Mouse (Mus musculus) layer of hippocampus, adult 8-10 months (tissue): ENCODE measurements around the gene Obsl1. TPM values are rescaled to one million over a fixed set of nuclear protein-coding genes. Genes with fewer than 3 reads are reported as not detected.

Experiments used
- DNase-seq, 2 experiments: peaks; one replicate each; pipeline ENCODE4 v3.0.0; 2022; ENCODE audit warnings: low spot score in 2 of 2
- total RNA-seq, 4 experiments: library from RNA; stranded (reverse); gene quantifications; 2 replicates each; pipeline ENCODE4 v1.2.4; 2022

Obsl1 gene
- total RNA-seq, 4 experiments from 2014 or later, result 20.8 to 25.7 (median 23.1) TPM

DNA sequence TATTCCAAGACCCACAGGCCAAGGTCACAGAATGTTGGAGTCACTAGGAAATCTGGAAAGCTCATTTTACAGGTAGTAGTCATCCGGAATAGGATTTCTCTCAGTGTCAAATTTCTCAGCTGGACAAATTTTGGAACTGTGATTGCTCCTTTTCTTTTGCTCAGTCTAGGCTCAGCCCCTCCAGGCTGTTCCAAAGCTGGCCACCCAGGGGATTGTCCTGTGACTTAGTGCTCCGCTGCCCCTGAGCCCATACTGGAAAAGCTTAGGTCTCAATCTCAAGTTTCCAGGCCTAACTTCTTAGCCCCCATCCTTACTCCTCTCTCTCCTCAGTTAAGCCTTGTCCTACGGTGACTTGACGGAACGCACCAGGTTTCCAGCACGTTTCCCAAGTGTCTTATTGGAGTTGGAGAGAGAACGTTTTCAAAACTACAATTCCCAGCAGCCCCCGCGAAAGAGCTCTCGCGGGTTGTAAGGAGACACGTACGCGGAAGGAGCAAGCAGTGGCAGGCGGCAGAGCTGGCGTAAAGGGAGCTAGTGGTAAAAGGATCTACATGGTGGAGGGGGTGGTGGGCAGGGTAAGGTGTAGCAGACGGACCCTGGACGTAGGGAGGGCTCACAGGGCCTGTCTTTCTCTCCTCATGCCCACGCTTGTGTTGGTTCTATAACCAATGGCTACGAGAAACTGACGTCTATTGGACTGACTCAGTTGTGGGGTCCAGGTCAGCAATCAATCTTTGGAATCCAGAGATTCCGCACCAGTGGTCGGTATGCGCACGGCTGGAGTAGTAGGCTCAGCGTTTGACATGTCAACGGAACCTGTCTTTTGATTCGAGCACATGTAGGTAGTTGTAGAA, 70.5 kb downstream of the Obsl1 start, which contains the start of gene Gmppa:
Gene Gmppa, plus strand, starts transcription at position 456 of the 854 bp plus-strand sequence.
- DNase-seq, result peak; percentile 74 to 79

Other genes starting within 250 kb of the Obsl1 start
- 100 to 1,000 TPM; 360 to 457 (median 395) TPM for gene Ptprn, start 241.9 kb downstream of the Obsl1 start, total RNA-seq
- 100 to 1,000 TPM; 102 to 169 (median 125) TPM for gene Resp18, start 228.0 kb downstream of the Obsl1 start, total RNA-seq
- gene Dnpep, start 188.5 kb downstream of the Obsl1 start, total RNA-seq, result 10 to 100 TPM; 41.2 to 49.8 (median 45.4) TPM
- gene Des, start 146.1 kb downstream of the Obsl1 start, total RNA-seq, result 1 to 10 TPM in 3 of 4 experiments, under 1 TPM in 1; 0.60 to 1.9 (median 1.5) TPM
- gene Speg, start 131.2 kb downstream of the Obsl1 start, total RNA-seq, result 100 to 1,000 TPM; 168 to 185 (median 182) TPM
- 10 to 100 TPM; 58.3 to 77.2 (median 72.7) TPM for gene Gmppa, start 70.5 kb downstream of the Obsl1 start, total RNA-seq
- gene Asic4, start 56.0 kb downstream of the Obsl1 start, total RNA-seq, result 1 to 10 TPM; 5.8 to 6.6 (median 6.0) TPM
- 10 to 100 TPM; 71.4 to 79.7 (median 77.2) TPM for gene Chpf, start 27.1 kb downstream of the Obsl1 start, total RNA-seq
- gene Tmem198, start 26.9 kb downstream of the Obsl1 start, total RNA-seq, result 10 to 100 TPM; 49.1 to 64.8 (median 55.6) TPM
- 10 to 100 TPM; 13.0 to 19.2 (median 16.8) TPM for gene Inha, start 625 bp upstream of the Obsl1 start, total RNA-seq
- gene Stk11ip, start 15.1 kb upstream of the Obsl1 start, total RNA-seq, result 10 to 100 TPM; 26.8 to 36.5 (median 30.1) TPM
- gene Slc4a3, start 39.8 kb upstream of the Obsl1 start, total RNA-seq, result 100 to 1,000 TPM; 110 to 153 (median 129) TPM